Mouse (Mus musculus): ENCODE results near the gene ccdc198.
A peak's percentile ranks its signal among the peaks of the same experiment; 100 is the strongest.

ccdc198 gene

DNA sequence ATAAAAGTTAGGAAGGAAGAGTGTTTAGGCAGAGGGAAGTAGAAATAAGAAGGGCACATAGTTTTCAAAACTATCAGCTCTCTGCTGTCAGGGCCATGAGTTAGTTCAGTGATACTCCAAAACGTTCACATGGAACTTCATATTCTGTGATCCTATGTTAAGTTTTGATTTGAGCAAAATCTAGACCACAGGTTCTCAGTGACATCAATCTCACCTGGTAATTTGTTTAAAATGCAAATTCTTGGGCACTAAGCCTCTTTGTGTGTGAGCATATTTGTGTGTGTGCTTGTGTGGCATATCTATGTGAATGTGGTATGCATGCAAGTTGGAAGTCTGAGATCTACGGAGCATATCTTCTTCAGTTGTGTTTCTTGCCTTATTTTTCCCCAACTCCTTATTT lies 59.0 kb downstream of the ccdc198 start:
- no peak for DNase-seq

DNA sequence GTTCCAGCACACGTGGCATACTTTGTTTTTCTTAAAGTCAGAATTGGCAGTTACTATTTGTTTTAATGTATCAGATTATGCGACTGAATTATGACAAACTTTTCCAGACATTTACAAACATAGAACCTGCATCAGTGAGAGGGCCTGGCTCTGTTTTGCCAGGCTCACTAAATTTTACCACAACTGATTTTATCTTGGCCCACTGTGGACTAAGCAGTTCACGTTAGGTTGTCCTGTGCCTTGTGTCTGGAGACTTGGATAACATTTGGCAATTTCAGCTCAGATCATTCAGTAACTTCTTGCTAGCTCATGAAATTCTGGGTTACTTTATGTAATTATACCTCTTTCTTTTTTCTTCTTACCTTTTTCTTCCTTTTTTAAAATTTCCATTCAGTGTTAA lies 65.5 kb downstream of the ccdc198 start:
- no peak for DNase-seq

DNA sequence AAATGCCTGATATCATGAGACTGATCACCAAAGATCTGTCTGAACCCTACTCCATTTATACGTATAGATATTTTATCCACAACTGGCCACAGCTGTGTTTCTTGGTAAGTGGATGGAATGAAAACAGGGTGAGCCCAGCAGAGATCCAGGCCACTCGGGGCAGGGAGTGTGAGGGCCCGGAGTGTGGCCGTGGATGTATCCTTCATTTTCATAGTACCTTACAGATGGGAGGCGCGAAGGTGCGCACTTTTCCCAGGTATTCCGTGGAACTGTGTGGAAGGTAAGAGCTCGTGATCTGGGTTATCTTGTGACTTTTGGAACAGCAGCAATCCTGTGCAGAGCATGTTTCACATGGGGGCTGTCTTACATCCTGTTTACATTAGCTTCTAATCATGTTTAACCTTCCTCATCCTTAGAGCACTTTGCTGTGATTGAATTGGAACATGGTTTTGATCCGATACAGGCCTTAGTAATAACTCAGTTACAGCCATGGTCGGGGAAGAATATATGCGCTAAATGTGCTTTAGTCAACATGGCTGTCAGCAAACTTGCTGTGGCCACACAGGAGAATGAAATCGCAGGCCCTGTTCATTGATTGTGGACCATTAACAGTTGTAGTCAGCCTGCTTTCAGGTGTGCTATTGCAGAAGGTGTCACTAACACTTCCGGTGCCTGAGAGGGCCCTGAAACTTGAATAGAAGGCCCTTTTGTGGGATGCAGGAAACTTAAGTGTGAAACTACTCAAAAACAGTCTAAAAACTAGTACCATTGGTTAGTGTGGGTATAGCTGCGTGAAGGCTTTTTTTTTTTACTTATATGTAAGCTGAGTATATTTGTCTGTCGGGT lies 71.8 kb downstream of the ccdc198 start:
- peak; percentile 22 for DNase-seq

DNA sequence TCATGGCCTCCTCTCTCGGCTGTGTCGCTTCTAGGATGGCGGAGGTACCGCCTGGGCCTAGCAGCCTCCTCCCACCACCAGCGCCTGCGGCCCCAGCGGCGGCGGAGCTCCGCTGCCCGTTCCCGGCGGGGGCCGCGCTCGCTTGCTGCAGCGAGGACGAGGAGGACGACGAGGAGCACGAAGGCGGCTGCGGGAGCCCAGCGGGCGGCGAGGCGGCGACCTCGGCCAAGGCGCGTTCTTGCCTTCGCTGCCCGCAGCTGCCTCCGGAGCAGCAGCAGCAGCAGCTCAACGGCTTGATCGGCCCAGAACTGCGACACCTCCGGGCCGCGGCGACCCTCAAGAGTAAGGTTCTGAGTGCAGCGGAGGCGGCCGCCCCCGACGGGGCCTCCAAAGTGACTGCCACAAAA lies 72.7 kb downstream of the ccdc198 start:
- peak; percentile 78 for DNase-seq

DNA sequence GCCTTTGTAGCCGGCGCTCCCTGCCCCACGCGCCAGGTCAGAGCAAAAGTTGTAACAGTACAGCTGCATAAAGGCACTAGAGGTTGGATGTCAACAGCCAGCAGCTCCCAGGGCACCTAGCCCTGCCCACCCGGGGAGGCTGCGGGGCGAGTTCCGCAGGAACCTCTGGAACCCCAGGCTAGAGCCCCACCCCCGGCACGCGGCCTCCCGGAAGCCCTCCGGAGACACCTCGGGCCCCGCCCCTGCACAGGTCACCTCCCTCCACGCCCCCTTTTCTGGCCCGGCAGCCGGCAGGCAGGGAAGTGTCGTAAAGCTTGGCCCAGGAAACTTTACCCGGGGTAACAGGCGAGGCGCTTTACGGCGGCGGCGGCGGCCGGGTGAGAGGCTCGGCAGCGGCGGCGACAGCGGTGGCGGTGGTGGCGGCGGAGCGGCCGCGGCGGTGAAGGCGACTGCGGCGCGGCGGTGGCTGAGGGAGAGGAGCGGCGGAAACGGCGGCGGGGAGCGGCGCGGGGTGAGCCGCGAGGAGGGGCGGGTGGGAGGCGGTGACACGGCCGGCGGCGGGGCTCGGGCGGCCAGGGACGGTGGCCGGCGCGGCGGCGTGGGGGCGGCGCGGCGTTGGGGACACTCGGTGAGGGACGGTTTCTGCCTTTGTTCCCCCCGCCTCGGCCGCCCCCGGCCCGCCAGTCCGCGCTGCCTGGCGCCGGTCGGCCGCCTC lies 73.2 kb downstream of the ccdc198 start, which contains the start of gene Naa30:
Gene Naa30, plus strand, starts transcription at position 360 of the 715 bp plus-strand sequence.
- DNase-seq, result peak; percentile 99

DNA sequence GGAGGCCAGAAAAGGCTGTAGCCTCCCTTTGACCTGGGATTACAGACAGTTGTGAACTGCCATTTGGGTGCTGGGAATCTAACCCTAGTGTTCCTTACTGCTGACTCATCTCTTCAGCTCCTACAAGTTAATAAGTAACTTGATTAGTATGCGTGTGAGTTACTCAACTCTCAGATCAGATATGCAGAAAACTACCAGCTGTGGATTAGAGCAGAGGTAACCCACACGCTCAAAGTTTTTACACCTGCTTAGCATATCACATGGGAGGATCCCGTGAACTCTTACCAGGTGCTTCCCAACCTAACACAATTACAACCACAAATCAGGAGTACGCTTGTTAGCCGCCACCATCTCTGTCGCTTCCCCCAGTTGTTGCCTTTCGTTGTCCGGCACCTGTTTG lies 74.0 kb downstream of the ccdc198 start:
- DNase-seq, result no peak

Measured in thymus, postnatal 4 days (tissue).